Mouse (Mus musculus) ES-CJ7 (cell line): Measurements from ENCODE around the gene Tmem270.

Experiments
- DNase-seq: peaks from one replicate; pipeline ENCODE4 v3.0.0; 2011; ENCODE audit warnings: low read depth, low spot score

The Tmem270 gene

GRCm38 (mm10) chr5:134929988-134930387 is 23.5 kb upstream of the Tmem270 start:
- no peak for DNase-seq

- peak; percentile 85 for DNase-seq
Measured at GRCm38 (mm10) chr5:134926726-134927125, 20.2 kb upstream of the Tmem270 start.

GRCm38 (mm10) chr5:134923141-134923540 is 16.6 kb upstream of the Tmem270 start:
- no peak for DNase-seq

- DNase-seq: no peak
Measured at GRCm38 (mm10) chr5:134921106-134921505, 14.6 kb upstream of the Tmem270 start.

- DNase-seq: no peak
Measured at GRCm38 (mm10) chr5:134920106-134920687, 13.7 kb upstream of the Tmem270 start.

GRCm38 (mm10) chr5:134919097-134919496 is 12.6 kb upstream of the Tmem270 start:
- no peak for DNase-seq

- peak; percentile 98 for DNase-seq
Measured at GRCm38 (mm10) chr5:134918071-134918832, 11.7 kb upstream of the Tmem270 start.

- no peak for DNase-seq
Measured at GRCm38 (mm10) chr5:134915311-134915710, 8.8 kb upstream of the Tmem270 start, which contains the start of gene Cldn13. Cldn13 (minus strand) TSS chr5:134915526.

- DNase-seq: no peak
Measured at GRCm38 (mm10) chr5:134914510-134914909, 8.0 kb upstream of the Tmem270 start.

GRCm38 (mm10) chr5:134913753-134914152 is 7.2 kb upstream of the Tmem270 start:
- DNase-seq: no peak

GRCm38 (mm10) chr5:134913352-134913751 is 6.8 kb upstream of the Tmem270 start:
- DNase-seq: no peak

- DNase-seq: no peak
Measured at GRCm38 (mm10) chr5:134911901-134912300, 5.4 kb upstream of the Tmem270 start.

GRCm38 (mm10) chr5:134907135-134907534 is 602 bp upstream of the Tmem270 start:
- peak; percentile 97 for DNase-seq

GRCm38 (mm10) chr5:134901644-134902027 is 4.9 kb downstream of the Tmem270 start:
- no peak for DNase-seq

- peak; percentile 63 for DNase-seq
Measured at GRCm38 (mm10) chr5:134901012-134901643, 5.4 kb downstream of the Tmem270 start.

- no peak for DNase-seq
Measured at GRCm38 (mm10) chr5:134897596-134897995, 8.9 kb downstream of the Tmem270 start.

- no peak for DNase-seq
Measured at GRCm38 (mm10) chr5:134896965-134897364, 9.6 kb downstream of the Tmem270 start.

- no peak for DNase-seq
Measured at GRCm38 (mm10) chr5:134895291-134895690, 11.2 kb downstream of the Tmem270 start.

GRCm38 (mm10) chr5:134892717-134893116 is 13.8 kb downstream of the Tmem270 start:
- no peak for DNase-seq

GRCm38 (mm10) chr5:134891552-134891951 is 15.0 kb downstream of the Tmem270 start:
- no peak for DNase-seq

GRCm38 (mm10) chr5:134890601-134891054 is 15.9 kb downstream of the Tmem270 start:
- DNase-seq: no peak

GRCm38 (mm10) chr5:134888505-134888904 is 18.0 kb downstream of the Tmem270 start:
- no peak for DNase-seq
